Mouse (Mus musculus): ENCODE measurements around the gene Tnfsf18.

The Tnfsf18 gene

DNA sequence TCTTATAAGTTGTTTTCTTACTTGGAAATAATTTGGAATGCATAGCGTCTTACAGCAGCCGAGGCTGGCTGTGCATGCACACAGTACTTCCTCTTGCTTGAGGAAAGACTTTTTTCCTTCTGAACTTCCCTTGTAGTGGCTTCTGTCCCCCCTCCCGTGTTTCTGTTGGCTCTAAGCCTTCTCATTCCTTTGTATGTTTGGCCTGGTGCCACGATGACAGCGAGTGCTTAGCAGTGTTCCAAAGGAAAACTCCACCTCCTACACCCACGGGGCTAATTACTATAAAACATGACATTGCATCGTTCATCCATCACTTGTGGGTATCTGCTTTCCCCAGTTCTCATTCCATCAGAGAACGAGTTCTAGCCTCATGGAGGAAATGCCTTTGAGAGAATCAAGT is at the start of gene Tnfsf18:
TSS of gene Tnfsf18 (plus strand) at position 313 of the 400 bp plus-strand sequence.
- DNase-seq (ENCODE audit: low read depth): no peak

DNA sequence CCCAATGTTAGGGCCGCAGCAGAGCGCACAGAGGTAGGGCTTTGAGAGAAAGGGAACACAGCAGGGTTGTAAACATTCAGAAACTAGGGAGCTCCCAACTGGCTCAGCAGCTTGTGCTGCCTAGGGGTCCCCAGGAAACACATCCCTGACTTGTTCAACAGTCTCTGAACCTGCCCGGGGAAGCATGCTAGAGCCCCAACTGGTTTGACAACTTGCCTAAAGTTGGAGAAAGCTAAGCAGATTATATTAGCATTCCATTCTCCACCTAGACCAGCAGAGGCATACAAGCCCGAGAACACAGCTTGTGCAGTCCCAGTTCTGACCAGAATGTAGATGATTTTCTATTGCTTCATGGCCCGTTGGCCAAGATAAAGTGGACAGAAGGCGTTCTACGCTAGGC is 49.6 kb upstream of the Tnfsf18 start:
- DNase-seq (ENCODE audit: low read depth): no peak

DNA sequence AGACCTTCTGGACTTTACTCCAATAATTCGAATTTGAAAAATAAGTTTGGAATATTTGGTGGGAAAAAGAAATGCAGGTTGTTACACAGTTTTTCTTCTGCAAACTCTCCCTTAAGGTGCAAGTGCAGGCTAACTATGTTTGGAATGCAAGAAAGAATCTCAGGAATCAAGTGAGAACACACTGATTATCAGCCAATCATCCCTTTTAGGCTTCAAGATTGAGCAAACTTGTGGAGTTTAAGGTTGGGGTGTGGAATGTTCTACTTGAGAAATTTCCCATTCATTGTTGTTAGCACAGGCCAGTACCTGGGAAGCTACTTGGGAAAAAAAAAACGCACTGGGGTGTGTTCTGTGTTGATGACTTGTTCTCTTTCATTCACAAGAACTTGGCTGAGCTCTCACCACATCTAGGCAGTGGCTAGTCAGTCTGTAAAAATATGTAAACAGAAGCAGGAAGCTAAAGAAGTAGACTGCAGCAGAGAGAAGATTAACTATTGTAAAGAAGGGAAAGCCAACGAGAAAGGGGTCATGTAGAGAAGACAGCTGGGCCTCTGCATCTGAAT is 42.7 kb upstream of the Tnfsf18 start:
- no peak for DNase-seq (ENCODE audit: low read depth)

DNA sequence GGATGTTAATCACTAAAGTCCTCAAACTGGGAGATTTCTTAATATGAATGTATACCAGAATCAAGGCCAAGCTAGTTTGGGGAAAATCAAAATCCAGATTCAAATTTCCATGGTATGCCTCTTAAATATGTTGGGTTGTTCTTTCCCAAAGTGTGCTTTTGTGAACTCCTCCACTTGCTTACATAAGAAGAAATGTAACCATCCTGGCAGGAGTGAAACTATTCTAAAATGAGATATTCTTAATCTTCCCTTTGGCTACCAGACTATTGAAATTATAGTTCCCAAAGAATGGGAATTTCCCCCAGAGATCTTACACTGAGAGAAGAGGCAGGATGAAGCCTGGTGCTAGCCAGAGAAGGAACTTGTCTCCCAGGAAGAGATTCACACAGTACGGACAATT is 42.2 kb upstream of the Tnfsf18 start:
- no peak for DNase-seq (ENCODE audit: low read depth)

DNA sequence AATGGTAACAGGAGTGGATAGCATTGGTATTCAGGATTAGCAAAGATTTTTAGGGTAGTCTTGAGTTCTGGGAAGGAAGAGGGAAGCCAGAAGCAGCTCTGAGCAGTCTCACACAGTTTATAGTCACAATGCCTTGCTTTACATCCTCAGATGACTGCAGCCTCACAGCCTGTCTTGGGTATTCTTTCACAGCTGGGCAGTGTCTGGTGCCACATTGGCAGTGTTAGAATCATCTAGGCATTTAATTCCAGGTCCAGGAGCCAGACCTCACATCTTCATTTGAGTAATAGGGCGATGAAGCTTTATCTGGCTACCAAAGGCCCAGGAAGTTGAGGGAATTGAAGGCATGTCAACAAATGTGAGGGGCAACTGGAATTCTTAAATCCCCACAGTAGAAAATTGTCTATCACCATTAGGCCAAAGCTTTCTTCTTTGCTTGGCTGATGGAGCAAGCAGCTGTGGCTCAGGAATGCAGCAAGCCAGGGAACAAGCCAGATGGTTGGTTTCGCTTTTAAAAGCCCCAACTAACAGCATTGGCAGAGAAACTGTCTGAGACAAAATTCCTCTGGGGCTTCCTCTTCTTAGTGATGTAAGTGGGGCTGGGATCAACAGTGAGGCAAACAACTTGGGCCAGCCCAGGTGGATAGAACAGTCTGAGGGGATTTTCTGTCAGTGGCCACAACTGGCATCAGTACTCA is 30.9 kb upstream of the Tnfsf18 start:
- DNase-seq (ENCODE audit: low read depth): peak; percentile 4

DNA sequence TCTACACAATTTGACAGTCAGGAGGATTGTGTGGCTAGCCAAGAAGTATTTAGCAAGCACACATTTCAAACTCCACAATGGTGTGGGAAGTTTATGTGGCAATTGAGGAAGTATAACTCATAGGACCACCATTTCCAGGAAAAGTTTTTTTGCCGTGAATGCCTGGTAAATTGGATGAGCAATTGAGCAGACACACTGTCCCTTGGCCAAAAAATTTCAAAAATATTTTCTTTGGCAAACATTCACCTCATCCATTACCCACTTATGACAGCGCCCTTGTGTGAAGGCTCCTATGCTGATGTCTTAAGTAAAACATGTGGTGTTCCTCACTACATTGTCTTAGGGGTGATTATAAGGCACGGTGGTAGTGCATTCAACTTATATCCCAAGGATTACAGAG is 17.2 kb upstream of the Tnfsf18 start:
- DNase-seq (ENCODE audit: low read depth): no peak

DNA sequence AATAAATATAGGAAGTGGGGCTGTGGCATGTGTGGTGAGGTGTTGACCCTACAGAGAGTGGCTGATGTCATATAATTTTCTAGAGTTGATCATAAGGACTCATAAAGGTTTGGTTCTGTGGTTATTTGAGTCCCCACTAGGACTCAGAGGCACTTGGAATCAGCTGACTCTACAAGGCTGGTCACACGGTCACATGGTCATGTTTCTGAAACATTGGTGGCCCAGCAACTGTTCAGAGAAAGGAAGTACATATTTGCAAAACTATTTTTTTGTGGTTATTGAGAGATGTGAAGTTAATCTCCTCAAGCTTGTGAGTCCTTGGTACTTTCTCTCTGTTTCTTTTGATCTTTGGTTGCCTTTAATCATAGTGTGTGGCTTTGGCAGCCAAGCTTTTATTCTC is 14.6 kb upstream of the Tnfsf18 start:
- DNase-seq (ENCODE audit: low read depth): peak; percentile 58

DNA sequence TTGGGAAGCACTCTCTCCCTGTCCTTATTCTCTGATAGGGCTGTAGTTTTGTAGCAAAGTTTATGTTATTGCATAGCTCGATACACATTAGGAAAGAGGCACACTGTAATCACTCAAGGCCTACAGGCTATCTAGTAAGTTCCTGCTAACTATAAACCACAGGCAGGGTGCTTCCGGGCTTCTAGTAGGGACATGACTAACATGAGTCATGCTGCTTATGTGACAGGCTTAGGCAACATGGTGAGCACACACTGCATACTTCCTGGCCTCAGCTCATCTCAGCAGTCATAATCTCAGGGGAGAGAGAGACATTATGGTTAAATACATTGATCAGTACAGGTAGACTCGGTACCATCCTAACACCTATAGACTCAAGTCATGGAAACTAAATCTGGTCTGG is 12.2 kb upstream of the Tnfsf18 start:
- DNase-seq (ENCODE audit: low read depth): peak; percentile 96

DNA sequence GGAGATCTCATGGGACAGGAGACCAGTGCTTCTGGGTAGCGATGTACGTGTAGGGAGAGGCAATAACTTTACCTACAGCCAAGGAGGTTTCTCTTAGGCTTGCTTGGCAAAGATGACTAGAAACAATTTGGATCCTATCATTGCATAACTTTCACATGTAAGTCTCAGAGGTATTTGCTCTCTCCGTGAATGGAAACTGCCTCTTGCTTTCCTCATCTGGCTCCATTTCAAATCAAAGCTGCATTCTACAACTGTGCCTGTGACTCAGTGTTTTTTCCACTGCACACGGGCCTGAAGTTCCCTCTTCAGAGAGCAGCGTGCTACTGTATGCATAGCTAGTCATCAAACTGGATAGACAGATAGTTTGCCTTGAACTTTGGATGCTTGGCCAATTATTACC is 7.4 kb upstream of the Tnfsf18 start:
- DNase-seq (ENCODE audit: low read depth): peak; percentile 21

DNA sequence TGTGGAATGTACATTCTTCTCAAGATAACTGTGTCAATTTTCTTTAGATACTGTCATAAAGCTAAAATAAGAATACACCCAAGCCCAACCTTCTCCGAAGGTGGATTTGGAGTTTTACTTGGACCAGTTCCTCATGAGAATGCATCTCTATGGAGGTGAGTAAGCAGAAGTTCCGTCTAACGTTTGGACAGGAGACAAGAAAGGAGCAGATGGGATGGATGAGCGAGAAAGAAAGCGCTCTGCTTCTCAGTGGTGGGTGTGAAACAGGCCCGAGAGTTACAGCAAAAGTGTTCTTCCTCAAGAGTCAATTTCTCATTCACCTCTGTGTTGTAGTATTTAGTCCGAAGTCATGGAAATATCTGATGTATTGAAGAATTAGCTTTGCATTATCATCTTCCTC is 2.7 kb upstream of the Tnfsf18 start:
- DNase-seq (ENCODE audit: low read depth): no peak

DNA sequence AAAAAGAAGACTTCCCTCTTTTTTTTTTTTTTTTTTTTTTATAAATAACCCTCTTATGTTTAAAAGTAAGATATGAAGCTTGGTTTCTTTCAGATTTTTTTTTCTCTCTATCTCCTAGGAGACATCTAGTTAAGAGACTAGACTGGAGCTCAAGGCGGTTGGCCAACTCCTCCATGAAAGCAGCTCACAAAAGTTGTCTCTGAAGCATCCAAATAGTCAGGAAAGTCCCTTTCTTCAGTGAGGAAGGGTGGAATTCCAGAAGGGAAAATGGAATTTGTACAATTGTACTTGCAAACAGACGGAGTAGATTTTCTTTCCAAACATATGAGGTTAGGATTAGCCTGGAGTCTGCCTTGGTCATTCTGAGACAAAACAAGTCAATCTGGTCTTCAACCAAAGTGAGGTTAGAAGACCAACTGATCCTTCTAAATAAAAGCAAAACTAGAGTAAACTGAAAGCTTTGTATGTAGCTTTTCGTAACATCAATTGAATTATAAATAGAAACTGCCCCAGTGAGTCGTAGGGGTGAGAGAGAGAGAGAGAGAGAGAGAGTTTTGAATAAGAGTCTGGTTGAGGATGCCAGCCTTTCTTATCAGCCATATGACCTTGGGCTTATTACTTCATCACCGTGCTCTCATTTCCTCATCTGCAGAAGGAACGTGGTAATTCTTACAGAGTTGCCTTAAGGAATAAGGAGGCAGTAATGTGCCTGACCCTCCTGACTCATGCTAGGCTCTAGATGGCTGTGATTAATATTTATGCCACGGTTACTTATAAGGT is 2.6 kb downstream of the Tnfsf18 start:
- peak; percentile 88 for DNase-seq (ENCODE audit: low read depth)

DNA sequence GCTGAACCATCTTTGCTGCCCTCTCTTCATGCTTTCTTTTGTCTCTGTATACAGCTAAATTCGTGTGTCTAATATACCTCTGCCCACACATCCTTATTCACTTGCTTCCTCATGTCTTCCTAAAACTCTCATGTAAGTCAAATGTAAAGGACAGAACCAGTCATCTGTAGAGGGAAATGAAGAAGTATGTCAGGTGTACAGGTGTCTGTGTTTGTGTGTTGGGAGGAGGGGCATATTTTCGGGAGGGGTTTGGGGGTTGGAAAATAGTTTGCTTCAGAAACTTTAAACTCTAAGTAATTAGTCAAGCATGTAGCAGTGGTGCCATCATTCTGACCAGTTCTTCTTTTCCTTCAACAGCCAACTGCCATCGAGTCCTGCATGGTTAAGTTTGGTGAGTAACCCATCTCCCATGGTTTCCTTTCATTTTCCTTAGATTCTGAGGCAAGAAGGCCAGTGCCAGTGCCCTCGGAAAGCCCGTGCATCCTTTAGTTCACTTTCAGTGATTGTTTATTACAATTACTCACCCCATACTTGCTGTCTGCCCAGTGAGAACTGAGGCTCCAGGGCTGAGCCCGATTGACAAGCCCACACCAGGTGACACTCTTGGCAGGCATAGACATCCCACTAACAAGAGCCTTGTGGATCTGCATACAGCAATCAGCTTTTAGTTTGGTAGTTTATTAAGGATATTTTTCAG is 5.8 kb downstream of the Tnfsf18 start:
- DNase-seq (ENCODE audit: low read depth): no peak

DNA sequence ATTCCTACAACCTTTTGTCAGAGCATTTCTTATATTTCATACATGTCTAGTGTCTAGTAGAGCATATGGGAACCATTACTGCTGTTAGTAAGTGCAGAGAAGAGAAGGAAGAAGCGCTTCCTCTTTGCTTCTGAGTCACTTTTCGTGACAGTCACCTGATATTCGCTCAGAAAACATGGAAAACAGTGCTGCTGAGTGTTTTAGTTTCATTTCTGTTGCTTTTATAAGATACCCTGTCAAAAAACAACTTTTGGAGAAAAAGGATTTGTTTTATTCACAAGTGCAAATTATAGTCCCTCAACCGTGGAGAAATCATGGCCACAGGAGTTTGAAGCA is 6.3 kb downstream of the Tnfsf18 start:
- peak; percentile 43 for DNase-seq (ENCODE audit: low read depth)

DNA sequence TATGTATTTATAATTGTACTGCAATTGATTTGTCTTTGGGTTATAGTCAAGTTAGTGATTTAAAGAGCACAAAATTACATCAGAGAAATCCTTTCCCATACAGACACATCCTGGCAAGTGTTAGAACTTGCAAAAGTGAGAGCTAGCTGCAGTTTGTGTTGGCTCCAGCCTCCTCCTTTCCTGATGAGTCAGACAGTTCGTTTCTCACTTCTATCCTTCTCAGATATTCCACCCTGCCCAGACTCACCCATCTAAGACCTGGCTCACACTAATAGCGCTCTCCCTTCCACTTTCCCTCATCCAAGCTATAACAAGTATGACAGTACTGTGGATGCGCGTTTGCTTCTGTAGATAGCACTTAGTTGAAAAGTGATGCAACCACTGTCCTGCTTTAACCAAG is 11.9 kb downstream of the Tnfsf18 start:
- peak; percentile 36 for DNase-seq (ENCODE audit: low read depth)

DNA sequence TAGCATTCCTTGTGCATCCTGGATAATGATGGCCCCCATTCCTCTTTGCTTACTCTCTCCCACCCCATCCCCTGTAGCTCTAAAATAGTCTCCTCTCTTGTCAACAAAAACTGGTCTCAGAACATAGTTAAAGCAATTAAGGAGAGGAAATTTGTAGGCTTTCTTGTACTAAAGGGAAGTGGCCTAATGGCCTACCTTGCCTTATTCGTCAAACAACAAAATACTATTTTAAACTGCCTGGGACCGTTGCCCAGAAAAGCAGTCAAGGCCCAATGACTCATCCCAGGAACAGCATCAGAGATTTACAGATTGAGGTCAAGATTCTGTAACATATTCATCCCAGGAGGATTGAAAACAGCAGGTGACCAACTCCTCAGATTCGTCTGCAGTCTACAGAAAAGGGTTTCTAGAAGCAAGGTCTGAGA is 13.2 kb downstream of the Tnfsf18 start:
- DNase-seq (ENCODE audit: low read depth): peak; percentile 83

DNA sequence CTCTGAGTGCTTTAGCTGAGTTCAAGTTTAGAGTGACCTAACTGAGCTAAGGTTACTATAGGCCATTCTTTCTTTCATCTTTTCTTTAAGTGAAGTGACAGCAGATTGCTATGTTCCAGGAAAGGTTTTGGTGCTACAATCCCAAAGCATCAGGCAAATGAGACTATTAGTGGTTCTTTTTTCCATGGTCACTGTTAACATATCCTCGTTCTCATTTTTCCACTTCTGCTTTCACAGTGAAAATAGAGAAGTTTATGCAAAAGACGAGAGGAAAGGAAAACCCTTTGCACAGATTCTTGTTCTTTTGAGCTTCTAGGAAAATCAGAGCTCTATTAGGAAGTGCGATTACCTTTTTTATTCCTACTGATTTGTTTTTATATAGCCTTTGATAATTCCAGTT is 22.9 kb downstream of the Tnfsf18 start:
- DNase-seq (ENCODE audit: low read depth): no peak

DNA sequence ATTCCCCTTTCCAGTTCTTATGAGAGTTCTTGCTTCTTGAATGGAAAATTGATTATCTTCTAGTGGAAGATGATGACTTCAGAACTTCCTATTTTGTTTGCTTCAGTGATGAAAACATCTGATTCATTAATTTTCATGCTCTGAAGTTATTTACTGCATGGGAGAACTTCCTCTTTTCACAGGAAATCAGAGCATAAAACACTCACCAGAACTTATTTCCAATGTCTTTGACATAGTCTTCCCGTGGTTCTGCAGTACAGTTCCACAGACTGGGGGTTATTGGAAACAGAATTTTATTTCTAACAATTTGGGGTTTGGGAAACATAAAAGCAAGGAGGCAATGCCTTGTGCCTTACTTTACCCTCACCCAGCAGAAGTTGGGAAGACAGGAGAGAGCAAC is 25.8 kb downstream of the Tnfsf18 start:
- DNase-seq (ENCODE audit: low read depth): peak; percentile 25

DNA sequence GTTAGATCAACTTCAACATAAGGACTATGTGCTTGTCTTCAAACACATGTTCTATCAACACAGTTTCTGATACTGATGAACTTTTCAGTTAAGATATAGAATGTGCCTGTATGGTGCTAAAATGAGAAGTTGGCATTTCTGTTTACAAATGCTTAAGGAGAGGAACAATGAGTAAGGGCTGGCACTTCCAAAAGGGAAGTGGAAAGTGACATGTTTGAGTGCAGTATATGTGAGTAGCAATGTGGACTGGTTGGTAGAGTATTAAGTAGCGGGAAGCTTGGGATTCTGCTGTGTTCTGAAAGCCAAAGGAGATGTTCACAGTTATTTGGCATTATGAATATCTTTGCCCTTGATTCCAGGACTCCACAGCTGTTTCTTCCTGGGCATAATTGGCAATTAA is 33.7 kb downstream of the Tnfsf18 start:
- DNase-seq (ENCODE audit: low read depth): no peak

DNA sequence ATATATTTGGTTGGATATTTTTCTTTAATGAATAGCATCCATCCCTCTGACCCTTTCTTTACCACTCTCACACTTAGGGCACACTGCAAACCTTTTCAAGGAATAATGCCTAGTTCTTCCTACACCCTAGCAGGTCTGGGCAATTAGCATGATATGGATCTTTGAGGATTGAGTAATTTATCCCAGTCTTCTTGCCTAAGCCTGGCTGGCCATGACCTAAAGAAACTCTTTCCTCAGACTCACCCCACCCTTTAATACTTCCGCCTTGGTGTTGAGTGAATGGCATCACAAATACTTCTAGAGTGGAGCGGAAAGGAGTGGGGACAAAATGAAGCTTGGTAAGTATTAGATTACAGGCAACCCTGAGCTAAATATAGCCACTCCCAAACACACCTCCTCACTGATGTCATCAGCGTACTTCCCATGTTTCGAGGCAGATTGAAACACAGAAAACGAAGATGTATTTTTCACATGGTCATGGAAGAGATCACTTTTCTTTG is 56.2 kb downstream of the Tnfsf18 start:
- no peak for DNase-seq (ENCODE audit: low read depth)

DNA sequence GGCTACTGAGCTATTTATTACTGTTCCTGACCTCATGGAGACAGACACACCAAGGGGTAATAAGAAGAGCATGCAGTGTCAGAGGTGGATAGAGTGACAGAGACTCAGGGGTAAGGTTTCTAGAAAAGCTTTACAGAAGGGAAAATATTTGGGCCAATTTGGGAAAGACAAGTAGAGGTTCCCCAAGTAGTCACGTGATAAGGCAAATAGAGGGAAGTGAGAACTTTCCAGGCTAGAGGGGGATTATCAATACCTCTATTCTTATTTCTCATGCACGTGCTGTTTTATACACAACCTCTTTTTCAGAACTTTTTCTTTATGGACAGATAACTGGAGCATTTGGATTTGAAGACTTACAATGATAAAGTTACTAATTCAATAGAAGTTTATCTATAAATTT is 57.6 kb downstream of the Tnfsf18 start:
- DNase-seq (ENCODE audit: low read depth): no peak

Data from 416B (cell line).